Mouse (Mus musculus) bone marrow, adult 2 months (tissue): ENCODE results near the gene Artn. TPM values are rescaled to one million over a fixed set of nuclear protein-coding genes. Genes with fewer than 3 reads are reported as not detected.

Experiments
- H3K27ac ChIP-seq: fragments of 200-500 bp; 2 replicates; pipeline ENCODE4 v1.5.1; 2012; ENCODE audit warnings: low read depth, mild to moderate bottlenecking, control low read depth, inconsistent platforms, low read length; ENCODE audit not compliant: control insufficient read depth, poor library complexity, insufficient read depth
- H3K4me1 ChIP-seq: fragments of 200-500 bp; 2 replicates; pipeline ENCODE4 v1.6.1; 2011; ENCODE audit warnings: low read length; ENCODE audit not compliant: control insufficient read depth, insufficient read depth
- H3K4me3 ChIP-seq: fragments of 200-500 bp; replicated peaks from 2 replicates; pipeline ENCODE3; 2011; ENCODE audit warnings: mild to moderate bottlenecking, low read depth, low read length, control low read depth; ENCODE audit not compliant: control insufficient read depth
- CTCF ChIP-seq: fragments of 200-500 bp; IDR thresholded peaks from 2 replicates; pipeline ENCODE4 v1.5.1; 2011; ENCODE audit warnings: low read length, control low read depth; ENCODE audit not compliant: control insufficient read depth, insufficient read depth
- POLR2A ChIP-seq: fragments of 200-500 bp; IDR thresholded peaks from 2 replicates; pipeline ENCODE4 v1.6.1; 2011; ENCODE audit warnings: low read depth, mild to moderate bottlenecking, control low read depth, low read length, borderline replicate concordance; ENCODE audit not compliant: control insufficient read depth
- WGBS: fragments of 180-500 bp; shearing (Covaris S2); methylation state at CpG from one replicate; pipeline ENCODE4 v1.1.7; 2018; 5-methylcytosine and 5-hydroxymethylcytosine counted together
- polyA plus RNA-seq: library from polyadenylated mRNA; stranded (reverse); fragments of >200 nt; gene quantifications from 2 replicates; pipeline ENCODE4 v1.2.4, GENCODE M21; 2011; ENCODE audit warnings: low replicate concordance; ENCODE audit not compliant: missing spikeins, insufficient read depth, insufficient read length

The Artn gene
- polyA plus RNA-seq, 1 experiment = 4.0 TPM

GRCm38 (mm10) chr4:117912131-117912561 lies 17.4 kb downstream of the Artn start:
- WGBS = 91% methylated on average over 13 of the region's 13 CpGs
- Histone ChIP-seq H3K4me1 (no peaks in the 10 kb centered on the region; the same call in 1 of the 2 replicates), H3K27ac (no peak overlapping the region), H3K4me3 (no peak overlapping the region)
- TF ChIP-seq CTCF (no peak), POLR2A (no peak)

- no peak for TF ChIP-seq CTCF
- no peak for TF ChIP-seq POLR2A
- H3K4me3 ChIP-seq = no peak overlapping the region
- H3K4me1 ChIP-seq = no peaks in the 10 kb centered on the region
- 80% methylated on average over 8 of the region's 8 CpGs for WGBS
- H3K27ac ChIP-seq = no peak overlapping the region
Observed at GRCm38 (mm10) chr4:117908834-117909453, 20.6 kb downstream of the Artn start.

GRCm38 (mm10) chr4:117906196-117906595 lies 23.4 kb downstream of the Artn start:
- H3K4me1 ChIP-seq = no peaks in the 10 kb centered on the region
- H3K4me3 ChIP-seq = no peak overlapping the region
- WGBS = 90% methylated on average over 3 of the region's 3 CpGs
- no peak overlapping the region for H3K27ac ChIP-seq
- TF ChIP-seq POLR2A = no peak
- no peak for TF ChIP-seq CTCF

- H3K4me1 ChIP-seq = no peaks in the 10 kb centered on the region
- 90% methylated on average over 8 of the region's 8 CpGs for WGBS
- H3K4me3 ChIP-seq = no peak overlapping the region
- H3K27ac ChIP-seq = no peak overlapping the region
- TF ChIP-seq POLR2A (no peak), CTCF (no peak)
Observed at GRCm38 (mm10) chr4:117904761-117905160, 24.8 kb downstream of the Artn start.

GRCm38 (mm10) chr4:117904094-117904493 lies 25.5 kb downstream of the Artn start:
- Histone ChIP-seq H3K27ac (no peak overlapping the region), H3K4me1 (no peaks in the 10 kb centered on the region), H3K4me3 (no peak overlapping the region)
- TF ChIP-seq POLR2A (no peak), CTCF (no peak)
- WGBS = 87% methylated on average over 10 of the region's 10 CpGs

- TF ChIP-seq POLR2A (no peak), CTCF (no peak)
- no peak overlapping the region for H3K4me3 ChIP-seq
- H3K4me1 ChIP-seq = no peaks in the 10 kb centered on the region
- 67% methylated on average over 3 of the region's 3 CpGs for WGBS
- H3K27ac ChIP-seq = no peak overlapping the region
Observed at GRCm38 (mm10) chr4:117898111-117898510, 31.5 kb downstream of the Artn start.

GRCm38 (mm10) chr4:117896031-117896430 lies 33.5 kb downstream of the Artn start:
- Histone ChIP-seq H3K4me1 (no peaks in the 10 kb centered on the region; the same call in 1 of the 2 replicates), H3K4me3 (no peak overlapping the region), H3K27ac (no peak overlapping the region)
- no peak for TF ChIP-seq CTCF
- no peak for TF ChIP-seq POLR2A
- WGBS = 96% methylated on average over 6 of the region's 6 CpGs

GRCm38 (mm10) chr4:117895339-117895738 lies 34.2 kb downstream of the Artn start:
- H3K4me1 ChIP-seq = no peaks in the 10 kb centered on the region; the same call in 1 of the 2 replicates
- H3K27ac ChIP-seq = no peak overlapping the region
- H3K4me3 ChIP-seq = no peak overlapping the region
- TF ChIP-seq CTCF (no peak), POLR2A (no peak)
- 78% methylated on average over 7 of the region's 7 CpGs for WGBS
